Mouse (Mus musculus) spleen, adult 2 months (tissue): Measurements from ENCODE around the gene Immp2l. TPM values are rescaled to one million over a fixed set of nuclear protein-coding genes. Genes with fewer than 3 reads are reported as not detected.

ENCODE experiments used
- DNase-seq, 2 experiments: peaks; one replicate each; pipeline versions ENCODE4 v3.0.0 to v3.0.0-alpha.2; 2012 to 2021; ENCODE audit warnings: low spot score in 2 of 2, low read depth in 1 of 2
- H3K27ac ChIP-seq: fragments of 200-500 bp; 2 replicates; pipeline ENCODE4 v1.5.1; 2012; ENCODE audit warnings: low read length, inconsistent platforms; ENCODE audit not compliant: insufficient read depth
- H3K27me3 ChIP-seq: fragments of 200-500 bp; 2 replicates; pipeline ENCODE4 v1.6.1; 2012; ENCODE audit warnings: mild to moderate bottlenecking, moderate library complexity, low read length, inconsistent platforms; ENCODE audit not compliant: control insufficient read depth, insufficient read depth
- H3K36me3 ChIP-seq: fragments of 200-500 bp; 2 replicates; pipeline ENCODE4 v1.6.1; 2012; ENCODE audit warnings: mild to moderate bottlenecking, low read length, inconsistent platforms; ENCODE audit not compliant: control insufficient read depth, insufficient read depth
- H3K4me1 ChIP-seq: fragments of 200-500 bp; 2 replicates; pipeline ENCODE4 v1.6.1; 2011; ENCODE audit warnings: inconsistent platforms; ENCODE audit not compliant: control insufficient read depth, insufficient read depth, insufficient read length
- H3K4me3 ChIP-seq: fragments of 200-500 bp; 2 replicates; pipeline ENCODE4 v1.5.1; 2011; ENCODE audit warnings: mild to moderate bottlenecking, inconsistent platforms; ENCODE audit not compliant: insufficient read depth, insufficient read length; ENCODE audit errors: extremely low read depth
- CTCF ChIP-seq: fragments of 200-500 bp; IDR thresholded peaks from 2 replicates; pipeline ENCODE4 v1.5.1; 2011; ENCODE audit warnings: mild to moderate bottlenecking, inconsistent platforms; ENCODE audit not compliant: insufficient read depth, insufficient read length, insufficient replicate concordance; ENCODE audit errors: extremely low read depth
- POLR2A ChIP-seq: fragments of 200-500 bp; IDR thresholded peaks from 2 replicates; pipeline ENCODE4 v1.6.1; 2011; ENCODE audit warnings: low read depth, low read length, inconsistent platforms
- WGBS: fragments of 180-500 bp; shearing (Covaris S2); methylation state at CpG from one replicate; pipeline ENCODE4 v1.1.7; 2018; 5-methylcytosine and 5-hydroxymethylcytosine counted together
- polyA plus RNA-seq: library from polyadenylated mRNA; depleted of rRNA; stranded (reverse); fragments of >200 nt; gene quantifications from 2 replicates; pipeline ENCODE4 v1.2.3, GENCODE M21; 2012

Immp2l gene
- polyA plus RNA-seq, 1 experiment, result 3.0 TPM

DNA sequence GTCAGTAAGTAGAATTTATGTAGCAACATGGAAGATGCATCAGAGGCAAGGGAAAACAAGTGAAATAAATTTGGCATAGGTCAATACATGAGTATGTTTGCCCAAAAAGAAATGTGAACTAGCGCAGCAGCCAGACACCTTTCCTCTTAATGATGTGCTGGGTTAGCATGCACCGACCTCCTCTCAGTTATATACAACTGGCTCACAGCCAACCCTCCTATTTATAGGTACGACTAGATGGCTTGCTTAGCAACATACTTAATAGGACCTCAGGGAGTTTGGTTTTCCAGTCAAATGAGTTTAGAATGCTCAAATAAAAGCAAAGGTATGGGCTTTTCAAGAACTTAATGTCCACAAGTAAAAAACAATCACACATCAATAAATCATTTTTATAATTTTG lies 385.5 kb downstream of the Immp2l start:
- WGBS, result 53% methylated on average over 3 of the region's 3 CpGs
- Histone ChIP-seq H3K4me3 (no peak overlapping the region), H3K27ac (no peak overlapping the region), H3K4me1 (no peaks in the 10 kb centered on the region), H3K36me3 (no peaks in the 10 kb centered on the region), H3K27me3 (no peaks in the 10 kb centered on the region)
- TF ChIP-seq CTCF, result no peak
- no peak for TF ChIP-seq POLR2A
- DNase-seq, result no peak

DNA sequence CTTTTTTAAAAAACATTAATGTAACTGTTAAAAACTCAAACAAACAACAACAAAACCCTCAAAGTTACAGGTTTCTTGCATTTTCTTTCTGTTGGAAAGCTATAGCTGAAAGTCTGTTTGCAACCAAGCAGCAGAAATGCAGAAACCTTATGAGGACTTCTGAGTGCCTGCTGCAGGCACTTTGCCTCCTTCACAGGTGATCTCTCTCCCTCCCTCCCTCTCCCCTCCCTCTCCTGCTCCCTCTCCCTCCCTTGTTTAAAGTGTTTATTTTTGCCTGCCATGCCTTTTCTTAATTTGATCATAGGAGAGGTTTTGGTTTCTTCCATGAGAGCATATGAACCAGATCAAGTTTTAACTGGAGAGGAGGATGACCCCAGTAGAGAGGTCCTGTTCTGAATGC lies 392.7 kb downstream of the Immp2l start:
- Histone ChIP-seq H3K36me3 (no peaks in the 10 kb centered on the region), H3K27me3 (no peaks in the 10 kb centered on the region), H3K27ac (no peak overlapping the region), H3K4me3 (no peak overlapping the region), H3K4me1 (no peaks in the 10 kb centered on the region)
- no peak for DNase-seq
- TF ChIP-seq CTCF (no peak), POLR2A (no peak)

DNA sequence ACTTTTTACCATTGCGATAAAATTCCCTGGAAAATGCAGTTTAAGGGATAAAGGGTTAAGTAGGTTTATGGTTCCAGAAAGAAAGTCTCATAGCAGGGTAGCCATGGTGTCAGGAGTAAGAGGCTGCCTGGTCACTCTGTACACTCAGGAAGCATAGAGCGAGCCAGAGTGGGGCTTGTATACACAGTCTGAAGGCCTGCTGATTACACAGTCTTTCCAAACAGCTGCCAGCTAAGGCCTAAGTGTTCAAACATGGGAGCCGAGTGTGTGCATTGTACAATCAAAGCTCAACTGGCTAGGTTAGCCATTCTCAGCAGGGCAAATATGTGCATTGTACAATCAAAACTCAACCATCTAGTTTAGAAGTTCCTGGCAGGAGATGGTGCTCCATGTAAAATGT lies 393.2 kb downstream of the Immp2l start:
- Histone ChIP-seq H3K4me3 (no peak overlapping the region), H3K36me3 (no peaks in the 10 kb centered on the region), H3K27ac (no peak overlapping the region), H3K4me1 (no peaks in the 10 kb centered on the region), H3K27me3 (no peaks in the 10 kb centered on the region)
- WGBS, result 89% methylated on average over 3 of the region's 3 CpGs
- no peak for TF ChIP-seq POLR2A
- TF ChIP-seq CTCF, result no peak
- DNase-seq, result no peak

DNA sequence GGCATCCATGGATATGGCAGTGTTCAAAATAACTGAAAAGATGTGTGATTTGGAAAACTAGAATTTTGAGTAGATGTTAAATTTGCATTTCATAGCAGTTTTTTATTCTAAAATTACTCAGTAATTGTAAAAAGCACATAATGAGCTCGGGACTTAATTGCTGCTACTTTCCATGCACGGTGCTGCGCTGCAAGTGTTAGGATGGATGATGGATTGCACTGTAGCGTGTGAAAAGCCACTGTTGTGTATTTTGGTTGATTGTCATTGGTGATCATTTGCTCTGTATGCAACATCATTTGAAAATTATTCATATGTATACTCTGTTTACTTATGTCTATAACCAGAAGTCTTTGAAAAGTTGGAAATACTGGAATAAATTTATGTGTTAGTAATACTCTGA lies 394.1 kb downstream of the Immp2l start:
- WGBS, result 92% methylated on average over 4 of the region's 4 CpGs
- no peaks in the 10 kb centered on the region for H3K36me3 ChIP-seq
- TF ChIP-seq POLR2A (no peak), CTCF (no peak)
- H3K4me3 ChIP-seq, result no peak overlapping the region
- DNase-seq, result no peak
- no peak overlapping the region for H3K27ac ChIP-seq
- H3K27me3 ChIP-seq, result no peaks in the 10 kb centered on the region
- no peaks in the 10 kb centered on the region for H3K4me1 ChIP-seq

DNA sequence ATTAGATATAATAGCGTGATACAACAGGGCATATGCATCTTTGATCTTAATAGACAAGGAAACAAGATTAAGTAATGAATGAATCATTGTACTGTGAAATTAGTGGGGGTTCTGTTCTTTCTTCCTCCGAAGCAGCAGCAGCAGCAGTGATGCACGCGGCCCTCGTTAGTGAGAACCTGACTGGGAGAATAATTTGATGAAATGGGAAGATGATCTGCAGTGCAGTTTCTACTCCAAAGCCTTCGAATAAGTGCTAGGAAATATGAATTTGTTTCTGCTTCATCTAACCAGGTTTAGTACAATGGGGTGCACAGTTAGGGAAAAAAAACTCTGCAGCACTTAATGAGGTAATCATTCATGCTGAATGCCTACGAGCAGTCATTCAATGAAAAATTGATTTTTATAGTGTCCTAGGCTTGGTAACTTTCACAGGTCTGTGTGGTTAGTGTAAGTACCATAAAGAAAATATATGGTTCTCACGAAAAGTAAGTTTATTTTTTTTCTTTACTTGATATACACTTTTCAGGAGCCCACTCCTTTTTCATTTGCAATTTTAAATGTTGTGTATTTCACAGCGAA lies 401.3 kb downstream of the Immp2l start:
- H3K27ac ChIP-seq, result no peak overlapping the region
- WGBS, result 88% methylated on average over 9 of the region's 9 CpGs
- H3K4me1 ChIP-seq, result no peaks in the 10 kb centered on the region
- H3K4me3 ChIP-seq, result no peak overlapping the region
- TF ChIP-seq CTCF (no peak), POLR2A (no peak)
- no peaks in the 10 kb centered on the region for H3K27me3 ChIP-seq
- no peak for DNase-seq
- no peaks in the 10 kb centered on the region for H3K36me3 ChIP-seq

DNA sequence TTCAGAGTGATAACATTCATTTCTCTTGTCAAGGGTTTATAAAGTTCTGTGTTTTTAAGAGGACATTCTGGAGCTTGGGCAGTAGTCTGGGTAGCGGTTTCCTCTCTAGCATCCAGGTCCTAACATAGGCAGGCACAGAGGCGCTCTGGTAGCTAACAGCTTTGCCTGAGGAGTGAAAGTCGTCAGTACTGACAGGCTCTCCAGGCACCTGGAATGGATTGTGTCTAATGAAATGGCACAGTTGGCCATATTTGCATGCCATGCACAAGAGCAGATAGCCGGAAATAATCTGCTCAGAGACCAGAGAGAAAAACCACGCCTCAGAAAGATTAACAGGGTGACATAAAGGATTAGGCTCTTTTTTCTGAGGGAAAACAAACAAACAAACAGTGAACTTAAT lies 403.6 kb downstream of the Immp2l start:
- no peak for TF ChIP-seq POLR2A
- no peak for TF ChIP-seq CTCF
- no peak for DNase-seq
- Histone ChIP-seq H3K36me3 (no peaks in the 10 kb centered on the region), H3K27me3 (no peaks in the 10 kb centered on the region), H3K4me1 (no peaks in the 10 kb centered on the region), H3K27ac (no peak overlapping the region), H3K4me3 (no peak overlapping the region)
- WGBS, result 88% methylated on average over 5 of the region's 5 CpGs

DNA sequence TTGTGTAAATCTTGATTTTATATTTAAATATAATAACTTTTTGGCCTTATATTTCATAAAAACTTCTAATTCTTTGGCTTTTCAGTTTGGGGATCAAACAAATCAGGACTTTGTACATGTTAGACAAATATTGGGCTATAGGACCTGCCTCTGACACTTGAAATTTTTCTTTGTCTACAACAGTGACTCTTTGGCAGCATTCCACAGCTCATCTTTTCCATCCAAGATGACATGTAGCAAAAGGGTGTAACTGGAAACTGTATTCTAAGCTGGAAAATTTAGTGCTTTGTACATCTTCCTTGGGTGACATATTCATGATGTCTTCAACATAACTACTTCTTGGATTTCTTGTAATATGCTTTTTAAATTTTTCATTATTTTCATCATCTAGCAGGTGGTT lies 404.9 kb downstream of the Immp2l start:
- no peak for DNase-seq
- TF ChIP-seq POLR2A (no peak), CTCF (no peak)
- Histone ChIP-seq H3K4me1 (no peaks in the 10 kb centered on the region), H3K27ac (no peak overlapping the region), H3K36me3 (no peaks in the 10 kb centered on the region), H3K27me3 (no peaks in the 10 kb centered on the region), H3K4me3 (no peak overlapping the region)
